Mouse (Mus musculus): ENCODE data around the gene Zfp385c.

GRCm38 (mm10) chr11:100601372-100601771 is 90.9 kb downstream of the Zfp385c start:
- TF ChIP-seq CTCF (IDR thresholded peaks at IDR 0.05; ENCODE audit: low read depth) (no peak), EP300 (IDR thresholded peaks at IDR 0.05; ENCODE audit: low read depth) (no peak)

All from liver, embryonic 14.5 days (tissue).